Mouse (Mus musculus) G1E (cell line): Measurements from ENCODE around the gene Dscaml1. TPM values are rescaled to one million over a fixed set of nuclear protein-coding genes. Genes with fewer than 3 reads are reported as not detected.

Source experiments
- ATAC-seq: 2 replicates; pipeline ENCODE4 v1.8.0; 2016; ENCODE audit warnings: mild to moderate bottlenecking; ENCODE audit not compliant: insufficient number of reproducible peaks, poor library complexity, low FRiP score, severe bottlenecking; ENCODE audit errors: extremely low read depth
- DNase-seq: peaks from one replicate; pipeline ENCODE4 v3.0.0; 2012; ENCODE audit warnings: low spot score
- H3K27me3 ChIP-seq: 2 replicates; pipeline ENCODE4 v1.6.1; 2012; ENCODE audit warnings: mild to moderate bottlenecking, low read length, inconsistent platforms; ENCODE audit not compliant: insufficient read depth
- H3K36me3 ChIP-seq: replicated peaks from 2 replicates; pipeline ENCODE3; 2012; ENCODE audit warnings: mild to moderate bottlenecking, inconsistent platforms
- H3K4me1 ChIP-seq: 2 replicates; pipeline ENCODE4 v1.6.1; 2012; ENCODE audit warnings: low read depth, low read length, inconsistent platforms, mixed read lengths; ENCODE audit not compliant: insufficient read depth
- H3K4me3 ChIP-seq: 2 replicates; pipeline ENCODE4 v1.5.1; 2012; ENCODE audit warnings: low read depth, mild to moderate bottlenecking, inconsistent platforms, low read length, moderate library complexity, mixed read lengths
- H3K9me3 ChIP-seq: replicated peaks from 2 replicates; pipeline ENCODE4 v1.6.1; 2012; ENCODE audit warnings: inconsistent platforms
- CTCF ChIP-seq: IDR thresholded peaks from 2 replicates; pipeline ENCODE4 v1.5.1; 2012; ENCODE audit warnings: low read depth, low read length, inconsistent platforms, mixed read lengths
- GATA1 ChIP-seq: IDR thresholded peaks from 2 replicates; pipeline ENCODE4 v1.6.1; 2012; ENCODE audit warnings: borderline replicate concordance, low read length, inconsistent platforms, mixed read lengths
- GATA2 ChIP-seq: IDR thresholded peaks from 2 replicates; pipeline ENCODE4 v1.6.1; 2012; ENCODE audit warnings: low read depth, low read length, inconsistent platforms, borderline replicate concordance
- POLR2AphosphoS5 ChIP-seq: IDR thresholded peaks from 2 replicates; pipeline ENCODE4 v1.6.1; 2012; ENCODE audit warnings: low read depth, low read length, inconsistent platforms; ENCODE audit not compliant: insufficient replicate concordance
- TAL1 ChIP-seq: conservative IDR thresholded peaks from 2 replicates; pipeline ENCODE4 v1.6.1; 2012; ENCODE audit warnings: low read depth, low read length, inconsistent platforms, mixed read lengths
- polyA plus RNA-seq: library from polyadenylated mRNA; stranded (reverse); fragments of >175 nt; gene quantifications from 2 replicates; pipeline ENCODE4 v1.2.3, GENCODE M21; 2012
- total RNA-seq, 2 experiments: library from RNA; stranded (forward) in 1 of 2; stranded (reverse) in 1 of 2; fragments of 200-1000 nt in 1 of 2; fragments of >200 nt in 1 of 2; fragmentation: Nextera tagmentation in 1 of 2; gene quantifications; 2 replicates each; pipeline ENCODE4 v1.2.3; 2014 to 2017

Gene Dscaml1
- total and polyA plus RNA-seq, 3 experiments = 0.22 TPM; not detected in 2

DNA sequence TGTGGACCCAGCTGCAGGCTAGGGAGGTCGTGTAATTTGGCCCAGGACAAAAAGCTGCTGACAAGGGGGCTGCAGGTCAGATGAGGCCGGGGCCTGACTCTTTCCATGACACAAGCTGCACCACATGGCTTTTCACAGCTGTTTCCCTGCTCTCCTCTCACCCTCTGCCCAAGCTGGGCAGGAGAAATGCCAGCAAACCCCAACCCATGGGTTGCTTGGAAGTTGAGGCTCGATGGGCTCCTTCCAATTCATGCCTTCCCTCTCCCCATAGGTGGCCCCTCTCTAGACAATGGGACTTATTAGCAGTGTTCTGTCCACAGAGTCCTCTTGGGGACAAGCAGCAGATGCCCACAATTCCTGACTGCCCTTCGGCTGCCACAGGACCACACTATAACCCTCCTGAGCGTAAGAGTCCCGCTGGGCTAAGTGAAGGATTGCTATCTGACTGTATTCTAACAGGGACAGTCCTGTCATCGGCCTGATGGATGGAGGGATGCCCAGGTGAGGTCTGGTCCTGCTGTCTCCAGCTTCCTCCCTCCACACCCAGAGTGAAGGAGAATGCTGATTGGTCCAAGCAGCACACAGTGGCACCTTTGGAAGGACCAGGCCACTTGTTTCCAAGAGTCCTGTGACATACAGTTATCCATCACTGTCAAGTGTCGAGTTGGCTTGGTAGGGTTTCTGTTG, 365.2 kb downstream of the Dscaml1 start:
- H3K4me3 ChIP-seq = no peak overlapping the region
- H3K4me1 ChIP-seq = peaks cover 75% of the 10 kb centered on the region
- no peaks in the 10 kb centered on the region for H3K27me3 ChIP-seq
- H3K36me3 ChIP-seq = peaks cover 87% of the 10 kb centered on the region
- TF ChIP-seq GATA2 = no peak
- no peak for TF ChIP-seq POLR2AphosphoS5
- TF ChIP-seq CTCF = no peak
- no peak for TF ChIP-seq TAL1
- TF ChIP-seq GATA1 = no peak
- ATAC-seq (no peak), DNase-seq (no peak)
- H3K9me3 ChIP-seq = no peaks in the 10 kb centered on the region

DNA sequence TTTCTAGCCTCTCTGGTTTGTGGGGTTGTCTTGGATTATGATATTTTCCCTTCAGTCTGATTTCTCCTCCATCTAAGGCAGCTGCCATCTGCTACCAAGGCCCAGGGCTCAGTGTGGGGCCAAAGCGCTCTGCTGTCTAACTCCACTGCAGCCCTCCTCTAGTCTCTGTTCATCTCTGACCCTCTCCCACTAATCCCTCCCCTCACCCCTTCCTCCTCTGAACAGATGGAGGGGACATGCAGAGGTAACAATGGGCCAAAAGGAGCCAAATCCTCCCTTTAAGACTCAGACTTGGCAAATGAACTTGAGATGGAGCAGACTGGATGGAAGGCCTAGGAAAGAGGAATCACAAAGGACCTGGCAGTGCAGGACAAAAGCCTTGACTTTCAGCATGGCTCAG, 365.8 kb downstream of the Dscaml1 start:
- DNase-seq (no peak), ATAC-seq (no peak)
- Histone ChIP-seq H3K4me1 (peaks cover 73% of the 10 kb centered on the region), H3K36me3 (peaks cover 84% of the 10 kb centered on the region), H3K27me3 (no peaks in the 10 kb centered on the region), H3K9me3 (no peaks in the 10 kb centered on the region), H3K4me3 (no peak overlapping the region)
- no peak for TF ChIP-seq TAL1
- no peak for TF ChIP-seq CTCF
- TF ChIP-seq POLR2AphosphoS5 = no peak
- no peak for TF ChIP-seq GATA2
- no peak for TF ChIP-seq GATA1

DNA sequence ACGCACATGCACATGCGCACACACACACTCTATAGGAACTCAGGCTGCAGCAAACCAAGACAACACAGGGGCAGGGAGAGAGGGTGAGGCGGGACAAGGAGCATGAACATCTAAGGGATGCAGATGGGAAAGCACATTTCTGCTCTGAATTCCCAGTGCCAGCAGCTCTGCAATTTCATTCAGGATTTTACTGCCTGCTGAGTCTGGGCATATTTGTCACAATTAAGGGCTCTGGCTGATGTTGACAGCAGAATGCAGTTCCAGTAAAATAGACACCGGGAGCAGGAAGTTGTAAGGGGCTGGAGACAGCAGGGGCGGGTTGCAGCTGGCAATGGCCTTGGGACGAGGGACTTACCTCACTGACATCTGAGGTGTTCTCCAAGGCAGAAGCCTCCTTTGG, 367.3 kb downstream of the Dscaml1 start:
- Histone ChIP-seq H3K4me3 (no peak overlapping the region), H3K27me3 (no peaks in the 10 kb centered on the region), H3K4me1 (peaks cover 73% of the 10 kb centered on the region), H3K9me3 (no peaks in the 10 kb centered on the region), H3K36me3 (peaks cover 88% of the 10 kb centered on the region)
- DNase-seq = no peak
- TF ChIP-seq GATA1 (no peak), GATA2 (no peak), TAL1 (no peak), POLR2AphosphoS5 (no peak), CTCF (no peak)
- ATAC-seq = no peak

DNA sequence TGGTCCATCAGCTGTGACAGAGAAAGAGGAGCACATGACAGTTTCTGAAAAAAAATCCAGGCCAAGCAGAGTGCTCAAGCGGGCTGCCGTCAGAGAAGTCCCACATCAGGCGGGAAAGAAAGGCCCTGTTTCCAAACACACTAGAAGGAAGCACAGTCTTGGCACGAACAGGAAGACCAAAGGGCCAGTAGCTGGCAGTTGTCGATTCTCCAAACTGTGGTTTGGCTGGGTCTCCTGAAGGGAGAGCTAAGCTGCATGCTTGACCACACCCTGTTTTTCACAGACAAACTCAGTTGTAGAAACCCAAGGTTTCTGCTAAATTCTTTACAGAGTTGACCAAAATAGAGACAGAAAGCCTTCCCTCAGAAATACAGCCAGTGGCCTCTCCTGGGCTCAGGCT, 369.3 kb downstream of the Dscaml1 start:
- Histone ChIP-seq H3K27me3 (no peaks in the 10 kb centered on the region), H3K4me3 (no peak overlapping the region; the same call in 1 of the 2 replicates), H3K36me3 (peaks cover 88% of the 10 kb centered on the region), H3K4me1 (peaks cover 71% of the 10 kb centered on the region), H3K9me3 (no peaks in the 10 kb centered on the region)
- TF ChIP-seq CTCF (no peak), GATA2 (no peak), TAL1 (no peak), GATA1 (no peak), POLR2AphosphoS5 (no peak)
- DNase-seq (no peak), ATAC-seq (no peak)

DNA sequence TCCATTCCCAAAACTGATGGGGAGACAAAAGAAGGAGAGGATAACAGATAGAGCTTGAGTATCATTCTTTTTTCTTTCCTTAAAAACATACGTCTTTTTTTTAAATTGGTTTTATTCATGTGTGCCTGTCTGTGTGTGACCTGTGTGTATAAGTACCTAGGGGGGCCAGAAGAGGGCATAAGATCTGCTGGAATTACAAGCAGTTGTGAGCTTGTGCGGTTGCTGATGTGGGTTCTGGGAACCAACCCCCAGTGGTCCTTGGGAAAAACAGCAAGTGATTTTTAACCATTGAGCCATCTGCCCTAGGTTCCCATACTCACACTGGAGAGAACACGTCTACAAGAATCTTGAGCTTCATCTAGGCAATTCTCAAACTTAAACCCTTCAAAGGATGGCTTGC, 370.8 kb downstream of the Dscaml1 start:
- no peaks in the 10 kb centered on the region for H3K27me3 ChIP-seq
- DNase-seq (no peak), ATAC-seq (no peak)
- TF ChIP-seq GATA2 (no peak), TAL1 (no peak), CTCF (no peak), POLR2AphosphoS5 (no peak), GATA1 (no peak)
- H3K4me3 ChIP-seq = no peak overlapping the region
- H3K4me1 ChIP-seq = peaks cover 78% of the 10 kb centered on the region
- peaks cover 87% of the 10 kb centered on the region for H3K36me3 ChIP-seq
- H3K9me3 ChIP-seq = no peaks in the 10 kb centered on the region

DNA sequence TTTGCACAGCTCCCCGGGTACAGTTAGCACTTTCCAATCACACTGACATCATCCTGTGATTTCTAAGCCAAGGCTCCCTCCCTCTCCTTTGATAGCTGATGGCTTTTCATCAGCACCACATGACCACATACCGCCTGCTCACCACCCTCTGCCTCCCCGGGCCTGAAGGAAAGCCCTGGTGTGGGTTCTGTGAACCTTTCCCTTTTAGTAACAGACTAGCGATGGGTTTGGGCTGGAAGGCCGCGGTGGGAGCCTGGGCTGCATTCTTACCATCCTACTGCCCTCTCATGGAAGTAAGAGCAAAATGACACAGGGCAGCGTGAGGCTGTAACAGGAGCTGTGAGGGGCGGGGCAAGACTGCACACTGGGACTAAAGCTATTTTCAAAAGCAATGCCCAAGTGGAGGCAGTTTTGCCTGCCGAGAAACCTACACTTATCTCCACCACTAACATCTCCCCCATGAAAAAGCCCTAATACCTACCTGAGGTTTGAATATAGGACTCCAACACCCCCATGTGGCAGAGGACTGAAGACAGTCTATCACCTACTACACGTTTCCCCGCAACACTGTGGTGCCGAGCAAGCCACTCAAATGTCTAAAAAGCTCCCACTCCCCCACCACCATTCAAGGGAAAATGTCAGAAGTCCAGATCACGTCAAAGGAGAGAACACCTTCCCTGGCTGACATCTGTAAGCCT, 372.2 kb downstream of the Dscaml1 start:
- ATAC-seq (no peak), DNase-seq (no peak)
- TF ChIP-seq GATA1 (no peak), POLR2AphosphoS5 (no peak), GATA2 (no peak), TAL1 (no peak), CTCF (no peak)
- H3K27me3 ChIP-seq = no peaks in the 10 kb centered on the region
- peaks cover 75% of the 10 kb centered on the region for H3K36me3 ChIP-seq
- no peaks in the 10 kb centered on the region for H3K9me3 ChIP-seq
- H3K4me3 ChIP-seq = no peak overlapping the region; the same call in 1 of the 2 replicates
- peaks cover 89% of the 10 kb centered on the region for H3K4me1 ChIP-seq
